Mouse (Mus musculus) erythroblast, embryonic 14.5 days (primary cell): ENCODE results near the gene Soat2.

Experiments used
- GATA1 ChIP-seq: IDR thresholded peaks from 2 replicates; pipeline ENCODE4 v1.6.1; 2012; ENCODE audit warnings: low read length, inconsistent platforms, mixed read lengths
- TAL1 ChIP-seq: IDR thresholded peaks from 3 replicates; pipeline ENCODE4 v1.6.1; 2012; ENCODE audit warnings: low read length, inconsistent platforms, mixed read lengths

DNA sequence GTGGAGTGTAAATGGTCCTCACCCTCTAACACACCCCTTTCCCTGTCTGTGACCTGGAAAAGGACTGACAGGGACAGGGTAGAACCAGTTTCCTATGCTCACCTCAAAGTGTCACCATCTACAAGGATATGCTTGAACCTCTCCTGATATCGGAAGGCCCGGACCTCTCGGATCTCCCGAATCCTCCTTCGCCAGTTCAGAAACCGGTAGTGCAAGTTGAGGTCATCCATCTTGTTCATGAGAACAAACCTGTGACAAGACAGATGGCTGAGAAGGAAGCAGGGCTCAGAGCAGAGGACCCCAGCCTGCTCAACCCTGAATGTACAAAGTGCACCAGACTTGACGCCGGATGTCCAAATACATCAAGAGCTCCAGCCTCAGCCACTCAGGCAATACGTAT, 17.0 kb upstream of the Soat2 start:
- TF ChIP-seq GATA1 (no peak), TAL1 (no peak)
